Mouse (Mus musculus): ENCODE data around the gene Nt5e. TPM values are rescaled to one million over a fixed set of nuclear protein-coding genes. Genes with fewer than 3 reads are reported as not detected.
A peak's percentile ranks its signal among the peaks of the same experiment; 100 is the strongest.

The Nt5e gene
- polyA plus RNA-seq, 1 experiment from 2014 or later: 0.93 TPM

- Histone ChIP-seq H3K4me2 (no peak overlapping the region), H3K4me3 (ENCODE audit: low read depth, low read length) (no peak overlapping the region), H3K27me3 (ENCODE audit: control insufficient read depth, insufficient read depth, low read length) (no peaks in the 10 kb centered on the region), H3K9me3 (ENCODE audit: control insufficient read depth, low read length) (no peaks in the 10 kb centered on the region), H3K4me1 (ENCODE audit: control insufficient read depth, insufficient read depth, low read length) (no peaks in the 10 kb centered on the region), H3K9ac (ENCODE audit: low read length) (no peak overlapping the region), H3K36me3 (ENCODE audit: control insufficient read depth, insufficient read depth, low read length) (no peaks in the 10 kb centered on the region), H3K27ac (ENCODE audit: low read depth, low read length) (no peak overlapping the region)
- no peak for DNase-seq (ENCODE audit: low spot score, missing footprints)
- ATAC-seq (ENCODE audit: low FRiP score): no peak
- 88% methylated on average over 7 of the region's 7 CpGs for WGBS
These were observed 26.5 kb downstream of the Nt5e start for GRCm38 (mm10) chr9:88353459-88353858.

DNA sequence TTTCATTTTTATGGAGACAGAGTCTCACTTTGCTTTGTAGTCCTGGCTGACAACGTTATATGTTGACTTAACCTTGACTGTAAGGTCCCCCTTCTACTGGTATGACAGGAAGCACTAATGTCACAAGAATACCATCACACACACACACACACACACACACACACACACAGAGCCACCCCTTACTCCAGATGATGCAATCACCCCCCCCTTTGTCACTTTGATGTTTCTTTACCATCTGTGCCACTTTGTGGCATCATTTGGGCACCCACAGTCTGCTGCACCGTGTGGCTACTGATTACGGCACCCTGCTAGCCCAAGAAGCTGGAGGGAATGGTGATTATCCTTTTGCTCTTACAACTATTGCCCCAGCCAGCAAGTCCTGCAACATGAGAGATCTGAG lies 30.2 kb downstream of the Nt5e start:
- H3K9me3 ChIP-seq (ENCODE audit: control insufficient read depth, low read length): no peaks in the 10 kb centered on the region
- no peak overlapping the region for H3K9ac ChIP-seq (ENCODE audit: low read length)
- H3K27me3 ChIP-seq (ENCODE audit: control insufficient read depth, insufficient read depth, low read length): no peaks in the 10 kb centered on the region
- no peak overlapping the region for H3K4me2 ChIP-seq
- WGBS: 81% methylated on average over 3 of the region's 3 CpGs
- H3K36me3 ChIP-seq (ENCODE audit: control insufficient read depth, insufficient read depth, low read length): no peaks in the 10 kb centered on the region
- ATAC-seq (ENCODE audit: low FRiP score) (no peak), DNase-seq (ENCODE audit: low spot score, missing footprints) (no peak)
- H3K4me1 ChIP-seq (ENCODE audit: control insufficient read depth, insufficient read depth, low read length): no peaks in the 10 kb centered on the region
- H3K4me3 ChIP-seq (ENCODE audit: low read depth, low read length): no peak overlapping the region
- H3K27ac ChIP-seq (ENCODE audit: low read depth, low read length): no peak overlapping the region

DNA sequence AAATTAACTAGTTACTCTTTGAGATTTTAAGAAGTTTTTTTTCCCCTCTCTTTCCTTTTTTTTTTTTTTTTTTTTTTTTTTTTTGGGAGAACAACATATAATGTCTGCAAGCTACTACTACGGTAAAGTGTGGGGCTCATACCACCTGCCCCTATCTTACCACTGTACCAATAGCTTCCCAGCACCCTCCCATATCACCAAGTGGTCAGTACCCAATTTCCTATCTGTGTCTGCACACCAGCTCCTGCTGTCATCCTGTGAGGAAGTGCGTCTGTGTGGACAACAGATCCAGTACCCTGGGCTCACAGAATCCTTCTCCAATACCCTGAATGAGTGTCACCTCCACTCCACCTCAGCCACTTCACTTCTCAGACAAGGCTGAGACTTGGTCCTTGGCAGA lies 32.1 kb downstream of the Nt5e start:
- WGBS: 88% methylated on average over 2 of the region's 2 CpGs

DNA sequence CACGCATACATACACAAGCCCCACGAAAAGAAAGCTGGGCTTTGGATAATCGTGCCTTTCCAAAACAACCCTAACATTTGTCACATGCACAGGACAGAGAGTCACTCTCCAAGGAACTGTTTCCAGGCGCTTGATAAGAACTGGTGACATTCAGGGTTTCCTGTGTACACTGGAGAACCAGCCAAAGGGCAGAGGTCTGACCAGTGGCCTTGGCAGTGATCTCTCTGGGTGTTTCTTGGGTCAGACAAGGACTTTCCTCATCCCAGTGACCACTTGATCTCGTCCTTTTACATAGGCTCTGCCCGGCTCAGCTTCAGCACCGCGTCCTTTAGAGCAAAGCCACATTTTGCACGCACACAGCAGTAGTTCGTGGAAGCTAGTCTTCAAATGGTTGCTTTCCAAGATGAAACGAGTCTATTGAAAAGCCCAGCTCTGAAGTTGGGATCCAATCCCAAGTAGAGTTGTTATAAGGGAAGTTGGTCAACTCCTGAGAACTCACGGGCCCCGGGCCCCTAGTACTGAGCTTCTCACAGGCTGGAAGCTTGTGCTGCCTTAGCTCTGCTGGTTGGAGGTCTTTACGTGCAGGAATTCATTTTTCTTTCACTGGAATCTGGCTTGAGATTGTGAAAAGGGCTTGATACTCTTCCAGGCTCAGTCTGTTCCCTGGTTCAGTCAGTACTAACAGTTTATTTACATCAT lies 34.4 kb downstream of the Nt5e start:
- no peak overlapping the region for H3K9ac ChIP-seq (ENCODE audit: low read length)
- no peak for ATAC-seq (ENCODE audit: low FRiP score)
- no peak overlapping the region for H3K4me3 ChIP-seq (ENCODE audit: low read depth, low read length)
- 82% methylated on average over 14 of the region's 14 CpGs for WGBS
- no peaks in the 10 kb centered on the region for H3K4me1 ChIP-seq (ENCODE audit: control insufficient read depth, insufficient read depth, low read length)
- H3K4me2 ChIP-seq: no peak overlapping the region
- H3K27ac ChIP-seq (ENCODE audit: low read depth, low read length): no peak overlapping the region
- DNase-seq (ENCODE audit: low spot score, missing footprints): peak; percentile 84
- no peaks in the 10 kb centered on the region for H3K27me3 ChIP-seq (ENCODE audit: control insufficient read depth, insufficient read depth, low read length)
- no peaks in the 10 kb centered on the region for H3K36me3 ChIP-seq (ENCODE audit: control insufficient read depth, insufficient read depth, low read length)
- H3K9me3 ChIP-seq (ENCODE audit: control insufficient read depth, low read length): no peaks in the 10 kb centered on the region

More for the DNA sequence above, 32.1 kb downstream of the Nt5e start:
- Histone ChIP-seq H3K4me1 (ENCODE audit: control insufficient read depth, insufficient read depth, low read length) (no peaks in the 10 kb centered on the region), H3K4me3 (ENCODE audit: low read depth, low read length) (no peak overlapping the region), H3K4me2 (no peak overlapping the region), H3K27me3 (ENCODE audit: control insufficient read depth, insufficient read depth, low read length) (no peaks in the 10 kb centered on the region), H3K9ac (ENCODE audit: low read length) (no peak overlapping the region), H3K27ac (ENCODE audit: low read depth, low read length) (no peak overlapping the region), H3K9me3 (ENCODE audit: control insufficient read depth, low read length) (no peaks in the 10 kb centered on the region), H3K36me3 (ENCODE audit: control insufficient read depth, insufficient read depth, low read length) (no peaks in the 10 kb centered on the region)
- ATAC-seq (ENCODE audit: low FRiP score) (no peak), DNase-seq (ENCODE audit: low spot score, missing footprints) (no peak)

DNA sequence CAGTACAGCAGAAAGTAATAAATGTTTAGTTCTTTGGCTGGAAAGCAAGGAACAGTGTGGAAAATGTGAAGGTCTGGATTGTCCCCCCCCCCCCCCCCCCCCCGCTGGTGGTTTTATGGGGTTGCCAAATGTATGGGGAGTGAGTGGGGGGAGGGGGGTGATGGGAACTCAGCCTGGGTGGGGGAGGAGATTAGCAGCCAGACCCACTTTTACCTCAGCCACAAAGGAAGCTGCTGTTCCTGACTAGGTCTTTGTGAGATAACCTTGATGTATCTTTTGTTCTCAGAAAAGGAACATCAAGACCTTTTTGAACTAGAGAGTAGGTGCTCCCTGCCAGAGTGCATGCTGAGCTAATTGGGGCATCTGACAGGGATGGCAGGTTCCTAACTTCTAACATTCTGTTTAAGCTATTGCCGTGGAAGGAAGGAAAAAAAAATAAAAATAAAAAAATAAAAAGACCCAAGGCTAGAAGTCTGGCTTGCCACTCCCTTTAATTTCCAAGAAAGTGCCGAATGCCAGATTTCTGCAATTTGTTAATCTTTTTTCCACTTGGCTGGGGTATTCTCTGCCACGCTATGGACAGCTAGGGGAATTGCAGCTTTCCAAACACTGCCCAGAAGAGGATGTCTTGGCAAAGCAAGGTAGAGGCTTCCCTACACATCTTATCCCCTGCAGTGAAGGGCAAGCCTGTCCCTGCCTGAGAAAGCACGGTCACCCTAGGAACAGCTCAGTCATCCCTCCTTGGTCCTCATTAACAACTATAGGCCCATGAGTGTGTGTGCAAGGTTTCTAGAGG lies 35.3 kb downstream of the Nt5e start:
- no peaks in the 10 kb centered on the region for H3K9me3 ChIP-seq (ENCODE audit: control insufficient read depth, low read length)
- H3K4me1 ChIP-seq (ENCODE audit: control insufficient read depth, insufficient read depth, low read length): no peaks in the 10 kb centered on the region
- H3K4me3 ChIP-seq (ENCODE audit: low read depth, low read length): no peak overlapping the region
- H3K36me3 ChIP-seq (ENCODE audit: control insufficient read depth, insufficient read depth, low read length): no peaks in the 10 kb centered on the region
- WGBS: 41% methylated on average over 5 of the region's 5 CpGs
- ATAC-seq (ENCODE audit: low FRiP score) (peak; percentile 39; the same call in 1 of the 2 replicates), DNase-seq (ENCODE audit: low spot score, missing footprints) (no peak)
- no peak overlapping the region for H3K27ac ChIP-seq (ENCODE audit: low read depth, low read length)
- no peaks in the 10 kb centered on the region for H3K27me3 ChIP-seq (ENCODE audit: control insufficient read depth, insufficient read depth, low read length)
- no peak overlapping the region for H3K9ac ChIP-seq (ENCODE audit: low read length)
- H3K4me2 ChIP-seq: no peak overlapping the region

GRCm38 (mm10) chr9:88363102-88363501 lies 36.1 kb downstream of the Nt5e start:
- no peaks in the 10 kb centered on the region for H3K4me1 ChIP-seq (ENCODE audit: control insufficient read depth, insufficient read depth, low read length)
- ATAC-seq (ENCODE audit: low FRiP score) (no peak), DNase-seq (ENCODE audit: low spot score, missing footprints) (no peak)
- H3K9ac ChIP-seq (ENCODE audit: low read length): no peak overlapping the region
- no peak overlapping the region for H3K27ac ChIP-seq (ENCODE audit: low read depth, low read length)
- H3K9me3 ChIP-seq (ENCODE audit: control insufficient read depth, low read length): no peaks in the 10 kb centered on the region
- H3K4me3 ChIP-seq (ENCODE audit: low read depth, low read length): no peak overlapping the region
- H3K4me2 ChIP-seq: no peak overlapping the region
- no peaks in the 10 kb centered on the region for H3K36me3 ChIP-seq (ENCODE audit: control insufficient read depth, insufficient read depth, low read length)
- no peaks in the 10 kb centered on the region for H3K27me3 ChIP-seq (ENCODE audit: control insufficient read depth, insufficient read depth, low read length)
- WGBS: 97% methylated on average over 3 of the region's 3 CpGs

DNA sequence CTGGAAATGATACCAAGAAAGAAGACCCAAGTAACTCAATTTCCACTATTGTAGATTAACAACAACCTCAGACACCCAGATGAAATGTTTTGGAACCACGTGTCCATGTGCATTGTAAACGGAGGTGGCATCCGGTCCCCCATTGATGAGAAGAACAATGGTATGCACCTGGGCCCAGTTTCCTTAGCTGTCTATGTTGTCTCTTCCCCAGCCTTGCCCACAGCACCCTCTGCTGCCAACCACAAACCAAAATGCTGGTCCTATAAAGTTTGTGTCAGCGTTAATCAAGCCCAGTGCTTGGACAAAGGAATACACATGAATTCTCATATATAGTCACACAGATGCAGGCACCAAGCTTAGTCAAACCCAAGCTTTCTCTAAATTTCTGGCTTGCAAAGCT lies 39.3 kb downstream of the Nt5e start:
- H3K9ac ChIP-seq (ENCODE audit: low read length): no peak overlapping the region
- no peaks in the 10 kb centered on the region for H3K36me3 ChIP-seq (ENCODE audit: control insufficient read depth, insufficient read depth, low read length)
- H3K9me3 ChIP-seq (ENCODE audit: control insufficient read depth, low read length): no peaks in the 10 kb centered on the region
- no peaks in the 10 kb centered on the region for H3K27me3 ChIP-seq (ENCODE audit: control insufficient read depth, insufficient read depth, low read length)
- no peaks in the 10 kb centered on the region for H3K4me1 ChIP-seq (ENCODE audit: control insufficient read depth, insufficient read depth, low read length)
- ATAC-seq (ENCODE audit: low FRiP score) (no peak), DNase-seq (ENCODE audit: low spot score, missing footprints) (no peak)
- no peak overlapping the region for H3K4me3 ChIP-seq (ENCODE audit: low read depth, low read length)
- WGBS: 82% methylated on average over 4 of the region's 4 CpGs
- no peak overlapping the region for H3K27ac ChIP-seq (ENCODE audit: low read depth, low read length)
- no peak overlapping the region for H3K4me2 ChIP-seq

DNA sequence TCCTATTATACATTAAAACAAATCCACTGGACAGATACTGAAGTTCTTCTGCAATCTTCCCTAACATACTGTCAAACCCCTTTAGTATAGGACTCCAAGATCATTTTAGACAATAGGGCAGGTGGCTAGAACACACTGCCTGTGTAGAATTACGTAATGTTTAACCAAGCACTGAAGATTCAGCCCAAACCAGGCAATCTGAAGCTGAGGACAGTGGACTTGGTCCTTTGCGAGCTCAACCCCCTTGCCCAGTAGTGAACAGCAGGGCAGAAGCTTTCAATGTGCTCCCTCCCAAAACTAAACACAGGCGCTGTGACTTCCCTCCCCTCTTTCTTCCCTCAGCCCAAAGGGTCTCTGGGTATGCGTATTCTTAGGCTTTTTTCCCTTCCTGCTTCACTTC lies 39.8 kb downstream of the Nt5e start:
- 89% methylated on average over 4 of the region's 4 CpGs for WGBS
- DNase-seq (ENCODE audit: low spot score, missing footprints) (no peak), ATAC-seq (ENCODE audit: low FRiP score) (no peak)
- Histone ChIP-seq H3K4me2 (no peak overlapping the region), H3K4me1 (ENCODE audit: control insufficient read depth, insufficient read depth, low read length) (no peaks in the 10 kb centered on the region), H3K27ac (ENCODE audit: low read depth, low read length) (no peak overlapping the region), H3K4me3 (ENCODE audit: low read depth, low read length) (no peak overlapping the region), H3K9me3 (ENCODE audit: control insufficient read depth, low read length) (no peaks in the 10 kb centered on the region), H3K27me3 (ENCODE audit: control insufficient read depth, insufficient read depth, low read length) (no peaks in the 10 kb centered on the region), H3K36me3 (ENCODE audit: control insufficient read depth, insufficient read depth, low read length) (no peaks in the 10 kb centered on the region), H3K9ac (ENCODE audit: low read length) (no peak overlapping the region)

DNA sequence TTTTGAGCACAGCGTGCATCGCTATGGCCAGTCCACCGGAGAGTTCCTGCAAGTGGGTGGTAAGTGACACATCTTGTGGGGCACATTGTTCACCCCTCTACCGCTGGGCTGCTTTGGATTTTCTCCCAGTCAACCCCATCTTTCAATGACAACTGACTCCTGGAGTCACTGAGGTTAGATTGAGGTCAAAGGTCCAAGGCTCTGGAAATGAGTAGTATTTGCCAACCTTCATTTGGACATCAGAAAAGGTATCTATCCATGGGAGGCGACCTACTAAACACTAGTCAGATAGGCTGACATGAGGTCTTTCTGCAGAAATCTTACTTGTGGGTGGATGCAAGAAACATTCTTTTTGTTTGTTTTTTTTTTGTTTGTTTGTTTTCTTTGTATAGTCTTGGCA lies 40.3 kb downstream of the Nt5e start:
- Histone ChIP-seq H3K9me3 (ENCODE audit: control insufficient read depth, low read length) (no peaks in the 10 kb centered on the region), H3K27me3 (ENCODE audit: control insufficient read depth, insufficient read depth, low read length) (no peaks in the 10 kb centered on the region), H3K9ac (ENCODE audit: low read length) (no peak overlapping the region), H3K36me3 (ENCODE audit: control insufficient read depth, insufficient read depth, low read length) (no peaks in the 10 kb centered on the region), H3K4me1 (ENCODE audit: control insufficient read depth, insufficient read depth, low read length) (no peaks in the 10 kb centered on the region), H3K4me2 (no peak overlapping the region), H3K27ac (ENCODE audit: low read depth, low read length) (no peak overlapping the region), H3K4me3 (ENCODE audit: low read depth, low read length) (no peak overlapping the region)
- 81% methylated on average over 5 of the region's 5 CpGs for WGBS
- no peak for DNase-seq (ENCODE audit: low spot score, missing footprints)
- ATAC-seq (ENCODE audit: low FRiP score): no peak
